ENCODE assay signal across 7 mouse cellular contexts in genomic region chr9:119430311-119430710, GRCm38 (mm10). TPM values are rescaled to one million over a fixed set of nuclear protein-coding genes. Genes with fewer than 3 reads are reported as not detected.
A peak's percentile ranks its signal among the peaks of the same experiment; 100 is the strongest.
DNase-seq lines count a peak whose midpoint lies in the region; ATAC-seq and TF ChIP-seq lines count a peak whose summit lies in the region.

No protein-coding gene starts in this region.

- H3K9ac ChIP-seq in limb, embryonic 11.5 days (ENCODE audit: low read length) = no peak overlapping the region
- H3K9ac ChIP-seq in midbrain, embryonic 16.5 days (ENCODE audit: low read depth, low read length) = no peak overlapping the region
- H3K9ac ChIP-seq in stomach, embryonic 14.5 days (replicated peaks; ENCODE audit: low read depth, low read length) = no peak overlapping the region

- H3K4me3 ChIP-seq in kidney, adult 2 months (ENCODE audit: insufficient read depth, low read depth, low read length) = no peak overlapping the region
- H3K4me3 ChIP-seq in limb, embryonic 11.5 days (ENCODE audit: low read depth, low read length) = no peak overlapping the region
- H3K4me3 ChIP-seq in midbrain, embryonic 16.5 days (ENCODE audit: low read depth, low read length) = no peak overlapping the region
- no peak overlapping the region for H3K4me3 ChIP-seq in stomach, embryonic 14.5 days (ENCODE audit: low read depth, low read length)

- peaks cover 8% of the 10 kb centered on the region for H3K4me1 ChIP-seq in kidney, adult 2 months (ENCODE audit: control insufficient read depth, insufficient read depth, low read length)
- H3K4me1 ChIP-seq in limb, embryonic 11.5 days (ENCODE audit: control insufficient read depth, insufficient read depth, low read length) = peaks cover 7% of the 10 kb centered on the region
- peaks cover 4% of the 10 kb centered on the region for H3K4me1 ChIP-seq in midbrain, embryonic 16.5 days (ENCODE audit: control insufficient read depth, insufficient read depth, low read length)
- H3K4me1 ChIP-seq in stomach, embryonic 14.5 days (ENCODE audit: control insufficient read depth, insufficient read depth, low read length) = peaks cover 16% of the 10 kb centered on the region

- no peak overlapping the region for H3K4me2 ChIP-seq in limb, embryonic 11.5 days (ENCODE audit: low read depth, severe bottlenecking)
- no peak overlapping the region for H3K4me2 ChIP-seq in midbrain, embryonic 16.5 days (ENCODE audit: low read length)
- H3K4me2 ChIP-seq in stomach, embryonic 14.5 days (replicated peaks; ENCODE audit: low read depth, low read length) = no peak overlapping the region

- TF ChIP-seq POLR2A in kidney, adult 2 months (IDR thresholded peaks at IDR 0.05; ENCODE audit: low read depth, low read length) = no peak

- peak; percentile 99 for TF ChIP-seq CTCF in kidney, adult 2 months (conservative IDR thresholded peaks at IDR 0.05; ENCODE audit: insufficient read depth, insufficient read length, low read depth, low read length)

- no peaks in the 10 kb centered on the region for H3K36me3 ChIP-seq in kidney, adult 2 months (ENCODE audit: control insufficient read depth, insufficient read depth, low read length)
- peaks cover 14% of the 10 kb centered on the region for H3K36me3 ChIP-seq in limb, embryonic 11.5 days (ENCODE audit: control insufficient read depth, insufficient read depth, low read length)
- H3K36me3 ChIP-seq in midbrain, embryonic 16.5 days (ENCODE audit: control insufficient read depth, insufficient read depth, low read length) = peaks cover 27% of the 10 kb centered on the region
- H3K36me3 ChIP-seq in stomach, embryonic 14.5 days (ENCODE audit: control insufficient read depth, insufficient read depth, low read length) = peaks cover 32% of the 10 kb centered on the region

- 36% methylated on average over 7 of the region's 7 CpGs for WGBS in kidney, adult 2 months
- WGBS in limb, embryonic 11.5 days = 65% methylated on average over 7 of the region's 7 CpGs
- 48% methylated on average over 7 of the region's 7 CpGs for WGBS in midbrain, embryonic 16.5 days
- WGBS in stomach, embryonic 14.5 days = 49% methylated on average over 7 of the region's 7 CpGs

- ATAC-seq in limb, embryonic 11.5 days (ENCODE audit: insufficient number of reproducible peaks, low FRiP score, low TSS enrichment, low read depth) = peak; percentile 45; the same call in 1 of the 2 replicates
- ATAC-seq in midbrain, embryonic 16.5 days = peak; percentile 72
- ATAC-seq in stomach, embryonic 14.5 days (ENCODE audit: insufficient number of reproducible peaks, insufficient read depth, low FRiP score, low read depth) = peak; percentile 39; the same call in 1 of the 2 replicates

- DNase-seq in adrenal gland, postnatal 10 days = peak; percentile 88
- peak; percentile 85 for DNase-seq in embryo, embryonic 11 days
- peak; percentile 82 to 86 for DNase-seq in heart, adult 18-20 months
- DNase-seq in kidney, adult 2 months = peak; percentile 89
- peak; percentile 81 for DNase-seq in limb, embryonic 11.5 days (ENCODE audit: low spot score)

- no peaks in the 10 kb centered on the region for H3K27me3 ChIP-seq in kidney, adult 2 months (replicated peaks; ENCODE audit: control insufficient read depth, insufficient read depth, low read length)
- no peaks in the 10 kb centered on the region for H3K27me3 ChIP-seq in limb, embryonic 11.5 days (ENCODE audit: control insufficient read depth, insufficient read depth, low read length)
- no peaks in the 10 kb centered on the region for H3K27me3 ChIP-seq in midbrain, embryonic 16.5 days (ENCODE audit: control insufficient read depth, insufficient read depth, low read depth, low read length)
- H3K27me3 ChIP-seq in stomach, embryonic 14.5 days (ENCODE audit: control insufficient read depth, insufficient read depth, low read length) = no peaks in the 10 kb centered on the region

- no peak overlapping the region for H3K27ac ChIP-seq in kidney, adult 2 months (ENCODE audit: insufficient read depth, low read depth, low read length)
- H3K27ac ChIP-seq in limb, embryonic 11.5 days (replicated peaks; ENCODE audit: low read depth, low read length) = no peak overlapping the region
- H3K27ac ChIP-seq in midbrain, embryonic 16.5 days (ENCODE audit: low read length) = no peak overlapping the region
- no peak overlapping the region for H3K27ac ChIP-seq in stomach, embryonic 14.5 days (ENCODE audit: low read length)

- no peaks in the 10 kb centered on the region for H3K9me3 ChIP-seq in limb, embryonic 11.5 days (ENCODE audit: control insufficient read depth, low read length)
- H3K9me3 ChIP-seq in midbrain, embryonic 16.5 days (replicated peaks; ENCODE audit: control insufficient read depth, low read length, poor library complexity, severe bottlenecking) = no peaks in the 10 kb centered on the region
- no peaks in the 10 kb centered on the region for H3K9me3 ChIP-seq in stomach, embryonic 14.5 days (ENCODE audit: control insufficient read depth, low read depth, low read length)

RNA-seq across cellular contexts. Expression of gene Exog, which starts 14.4 kb away (rescaled TPM):
- total RNA-seq in adrenal gland, postnatal 10 days (2021) = 1 to 10 TPM; 4.1 to 4.9 TPM
- total RNA-seq in heart, adult 18-20 months (2021) = 1 to 10 TPM; 2.7 to 4.0 TPM
- polyA plus RNA-seq in kidney, adult 2 months (2012; rRNA removed) = 1.7 and 2.2 TPM in 2 replicates
- 49.2 and 54.4 TPM in 2 replicates for polyA plus RNA-seq in limb, embryonic 11.5 days (2014; fragmentation: Nextera tagmentation; extraction: Ambion mirVana)
- polyA plus RNA-seq in midbrain, embryonic 16.5 days (2015; fragmentation: Nextera tagmentation; extraction: Ambion mirVana) = 53.3 and 58.6 TPM in 2 replicates
- 29.0 and 31.1 TPM in 2 replicates for polyA plus RNA-seq in stomach, embryonic 14.5 days (2014; fragmentation: Nextera tagmentation; extraction: Ambion mirVana)

RNA-seq across cellular contexts. Expression of gene Acvr2b, which starts 28.4 kb away (rescaled TPM):
- total RNA-seq in adrenal gland, postnatal 10 days (2021) = 10 to 100 TPM in 1 of 2 experiments, 1 to 10 TPM in 1; 5.7 to 10.6 TPM
- 1 to 10 TPM; 3.4 to 4.7 TPM for total RNA-seq in heart, adult 18-20 months (2021)
- polyA plus RNA-seq in kidney, adult 2 months (2012; rRNA removed) = 6.2 and 7.7 TPM in 2 replicates
- polyA plus RNA-seq in limb, embryonic 11.5 days (2014; fragmentation: Nextera tagmentation; extraction: Ambion mirVana) = 62.0 and 82.3 TPM in 2 replicates
- 28.4 and 36.0 TPM in 2 replicates for polyA plus RNA-seq in midbrain, embryonic 16.5 days (2015; fragmentation: Nextera tagmentation; extraction: Ambion mirVana)
- polyA plus RNA-seq in stomach, embryonic 14.5 days (2014; fragmentation: Nextera tagmentation; extraction: Ambion mirVana) = 24.2 and 29.4 TPM in 2 replicates
